Mouse (Mus musculus): ENCODE data around the gene Tnfsf14.

The Tnfsf14 gene

DNA sequence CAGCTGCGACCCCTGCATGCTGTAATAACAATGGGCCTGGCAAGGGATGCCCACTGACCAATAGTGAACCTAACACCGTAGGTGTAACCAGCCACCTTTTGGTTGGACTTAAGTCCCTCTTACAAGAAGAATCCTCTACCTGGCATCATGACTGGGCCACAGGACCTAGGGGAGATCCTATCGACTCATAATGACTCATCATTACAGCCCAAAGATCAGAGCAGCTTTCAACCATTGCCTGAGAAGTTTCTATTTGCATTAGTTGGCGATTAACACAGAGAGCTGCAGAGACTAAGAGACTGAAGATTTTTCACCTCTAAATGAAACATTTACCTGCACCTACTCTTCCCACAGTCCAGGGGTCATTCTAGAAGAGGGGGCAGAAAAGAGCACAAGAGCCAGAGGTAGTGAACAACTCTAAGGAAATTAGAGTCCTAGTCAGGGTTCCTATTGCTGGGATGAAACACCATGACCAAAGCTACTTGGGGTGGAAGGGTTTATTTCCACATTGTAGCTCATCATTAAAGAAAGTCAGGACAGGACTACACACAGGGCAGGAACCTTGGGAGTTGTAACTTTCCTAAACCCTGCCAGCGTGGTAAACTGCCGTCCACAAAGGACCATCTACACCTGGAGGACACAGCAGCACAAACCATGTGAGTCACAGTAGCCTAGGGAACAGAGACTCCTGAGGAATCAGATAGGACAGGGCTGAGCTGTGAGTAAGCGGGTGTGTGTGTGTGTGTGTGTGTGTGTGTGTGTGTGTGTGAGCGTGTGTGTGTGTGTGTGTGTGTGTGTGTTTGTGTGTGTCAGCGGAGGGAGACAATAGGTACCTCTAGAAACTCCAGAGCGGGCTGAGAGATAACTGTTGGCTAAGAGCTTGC, 8.1 kb upstream of the Tnfsf14 start:
- no peak for DNase-seq (ENCODE audit: low spot score)

GRCm38 (mm10) chr17:57198252-57198651, 4.3 kb upstream of the Tnfsf14 start:
- DNase-seq (ENCODE audit: low spot score) = no peak

- no peak for DNase-seq (ENCODE audit: low spot score)
Measured at GRCm38 (mm10) chr17:57195326-57196010, 1.5 kb upstream of the Tnfsf14 start.

GRCm38 (mm10) chr17:57194771-57195170, 794 bp upstream of the Tnfsf14 start:
- no peak for DNase-seq (ENCODE audit: low spot score)

- no peak for DNase-seq (ENCODE audit: low spot score)
Measured at GRCm38 (mm10) chr17:57188510-57189192, 5.3 kb downstream of the Tnfsf14 start.

GRCm38 (mm10) chr17:57185641-57186040, 8.3 kb downstream of the Tnfsf14 start:
- no peak for DNase-seq (ENCODE audit: low spot score)

DNA sequence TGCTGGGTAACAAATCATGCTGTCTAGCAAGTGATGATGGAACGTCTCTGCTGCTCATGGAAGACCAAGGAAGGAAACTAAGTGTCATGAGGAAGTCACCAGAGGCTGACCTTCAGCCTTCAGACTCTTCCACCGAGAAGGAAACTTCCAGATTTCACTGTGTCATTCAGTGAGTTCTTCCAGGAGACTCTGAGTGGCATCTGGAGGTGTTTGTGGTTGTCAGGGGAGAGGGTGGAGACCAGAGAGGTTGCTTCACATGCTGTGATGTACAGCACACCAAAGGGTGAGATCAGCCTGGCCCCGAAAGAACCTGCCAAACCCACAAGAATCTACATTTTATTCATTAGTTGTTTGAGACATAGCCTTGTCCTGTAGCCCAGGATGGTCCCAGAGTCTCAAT, 11.1 kb downstream of the Tnfsf14 start:
- DNase-seq (ENCODE audit: low spot score) = no peak

- DNase-seq (ENCODE audit: low spot score) = no peak
Measured at GRCm38 (mm10) chr17:57180363-57180762, 13.6 kb downstream of the Tnfsf14 start.

- DNase-seq (ENCODE audit: low spot score) = no peak
Measured at GRCm38 (mm10) chr17:57173351-57173750, 20.6 kb downstream of the Tnfsf14 start.

- DNase-seq (ENCODE audit: low spot score) = no peak
Measured at GRCm38 (mm10) chr17:57172378-57172777, 21.6 kb downstream of the Tnfsf14 start.

- no peak for DNase-seq (ENCODE audit: low spot score)
Measured at GRCm38 (mm10) chr17:57170616-57171260, 23.2 kb downstream of the Tnfsf14 start.

GRCm38 (mm10) chr17:57166800-57167791, 26.9 kb downstream of the Tnfsf14 start:
- peak; percentile 92 for DNase-seq (ENCODE audit: low spot score)

DNA sequence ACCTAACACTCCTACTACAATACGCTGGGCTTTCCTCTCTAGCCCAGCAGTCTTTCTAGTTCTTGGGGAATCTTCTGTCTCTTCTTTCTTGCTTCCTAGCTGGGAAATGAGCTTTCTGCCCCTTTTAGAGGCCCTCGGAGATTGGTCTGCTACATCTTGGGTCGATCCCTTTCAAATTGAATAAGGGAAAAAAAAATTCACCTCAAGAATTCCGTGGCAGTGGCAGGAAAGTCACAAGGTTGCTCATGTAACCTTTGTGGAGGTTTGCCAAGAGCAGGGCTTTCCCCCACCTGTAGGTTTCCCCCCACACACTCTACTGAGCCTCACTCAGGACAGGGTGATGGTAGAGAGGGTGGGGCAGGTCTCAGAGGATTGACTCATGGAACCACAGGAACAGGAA, 40.2 kb downstream of the Tnfsf14 start:
- DNase-seq (ENCODE audit: low spot score) = no peak

DNA sequence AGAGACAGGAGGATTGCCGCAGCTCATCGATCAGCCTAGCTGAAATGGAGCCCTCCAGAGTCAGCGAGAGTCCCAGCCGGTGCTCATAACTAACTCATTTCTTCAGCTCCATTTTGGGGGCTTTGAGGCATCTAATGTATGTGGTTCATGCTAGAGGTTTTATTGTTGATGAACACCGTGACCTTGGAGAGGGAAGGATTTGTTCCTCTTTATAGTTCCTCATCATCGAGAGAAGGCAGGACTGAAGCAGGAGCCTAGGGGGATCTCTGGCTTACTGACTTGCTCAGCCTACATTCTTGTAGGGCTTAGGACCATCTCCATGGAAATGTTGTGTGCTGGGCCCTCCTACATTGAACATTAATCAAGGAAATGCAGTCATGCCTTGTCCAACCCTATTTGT, 41.0 kb downstream of the Tnfsf14 start:
- no peak for DNase-seq (ENCODE audit: low spot score)

- peak; percentile 51 for DNase-seq (ENCODE audit: low spot score)
Measured at GRCm38 (mm10) chr17:57148994-57149803, 44.8 kb downstream of the Tnfsf14 start, which contains the start of gene Cd70. Cd70 (minus strand) TSS chr17:57149777.

- DNase-seq (ENCODE audit: low spot score) = no peak
Measured at GRCm38 (mm10) chr17:57148343-57148742, 45.6 kb downstream of the Tnfsf14 start.

DNA sequence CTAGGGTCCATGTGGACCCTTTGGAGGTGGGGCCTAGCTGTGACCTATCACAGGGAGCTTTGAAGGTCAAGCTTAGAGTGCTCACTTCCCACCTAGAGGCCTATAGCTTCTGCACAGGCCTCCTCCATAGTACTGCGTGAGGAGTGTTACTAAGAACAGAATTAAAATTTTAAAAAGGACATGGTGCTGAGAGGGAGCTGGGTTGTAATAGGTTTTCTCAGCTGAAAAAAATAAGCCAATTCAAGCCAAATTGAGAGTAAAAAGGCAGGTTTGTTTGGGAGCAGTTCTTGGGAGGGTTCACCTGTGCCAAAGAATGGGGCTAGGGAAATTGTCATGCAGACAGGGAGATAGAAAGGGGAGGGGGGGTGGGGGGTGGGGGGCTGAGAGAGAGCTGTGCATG, 48.9 kb downstream of the Tnfsf14 start:
- no peak for DNase-seq (ENCODE audit: low spot score)

DNA sequence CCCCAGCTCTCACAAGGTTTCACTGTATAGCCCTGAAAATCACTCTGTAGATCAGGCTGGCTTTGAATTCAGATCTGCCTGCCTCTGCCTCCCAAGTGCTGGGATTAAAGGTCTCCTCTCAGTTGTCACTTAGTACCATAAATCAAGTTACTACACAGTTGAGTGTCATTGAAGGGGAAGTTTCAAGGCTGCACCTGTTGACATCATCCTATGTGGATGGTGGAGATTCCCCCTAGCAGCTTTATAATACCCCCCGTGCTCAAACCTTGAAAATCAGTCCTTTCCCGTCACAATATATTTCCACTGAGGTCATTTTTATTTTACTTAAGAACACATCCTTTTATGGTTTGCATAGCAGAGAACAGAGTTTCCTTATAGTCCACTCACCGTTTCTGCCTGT, 50.3 kb downstream of the Tnfsf14 start:
- no peak for DNase-seq (ENCODE audit: low spot score)

DNA sequence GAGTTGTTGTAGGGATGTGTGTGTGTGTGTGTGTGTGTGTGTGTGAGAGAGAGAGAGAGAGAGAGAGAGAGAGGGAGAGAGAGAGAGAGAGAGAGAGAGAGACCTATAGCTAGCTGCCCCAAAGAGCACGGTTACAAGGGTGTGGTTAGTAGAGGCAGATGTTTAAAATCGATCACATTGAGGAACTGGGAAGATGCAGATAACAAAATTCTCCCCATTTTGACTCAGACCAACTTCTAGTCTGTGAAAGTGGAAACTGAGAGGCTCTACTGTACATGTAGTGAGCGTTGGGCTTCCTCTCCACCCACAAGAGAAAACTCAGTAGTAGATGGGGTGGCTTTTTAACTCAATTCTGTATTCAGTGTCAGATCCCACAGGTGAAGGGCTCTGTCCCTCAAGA, 54.3 kb downstream of the Tnfsf14 start:
- no peak for DNase-seq (ENCODE audit: low spot score)

All from embryo, embryonic 10 days (tissue).